Mouse (Mus musculus) heart, postnatal 0 days (tissue): ENCODE results near the gene Tmem54. TPM values are rescaled to one million over a fixed set of nuclear protein-coding genes. Genes with fewer than 3 reads are reported as not detected.
A peak's percentile ranks its signal among the peaks of the same experiment; 100 is the strongest.

ENCODE experiments used
- ATAC-seq: fragments of 200-750 bp; cut with Nextera tagmentation; 2 replicates; pipeline ENCODE4 v1.8.0; 2017; ENCODE audit warnings: low read depth, moderate number of reproducible peaks, moderate library complexity; ENCODE audit not compliant: insufficient read depth
- DNase-seq: peaks from one replicate; pipeline ENCODE4 v3.0.0-alpha.2; 2016; ENCODE audit warnings: low spot score
- H3K27ac ChIP-seq: fragments of 300-500 bp; sonication (generic); 2 replicates; pipeline ENCODE4 v1.5.1; 2014; ENCODE audit warnings: low read depth, mild to moderate bottlenecking
- H3K27me3 ChIP-seq: fragments of 300-500 bp; sonication (generic); 2 replicates; pipeline ENCODE4 v1.6.1; 2014; ENCODE audit warnings: low read length, mixed read lengths; ENCODE audit not compliant: control insufficient read depth, insufficient read depth
- H3K36me3 ChIP-seq: fragments of 300-500 bp; sonication (generic); replicated peaks from 2 replicates; pipeline ENCODE4 v1.6.1; 2014; ENCODE audit warnings: low read length, mixed read lengths; ENCODE audit not compliant: control insufficient read depth, insufficient read depth
- H3K4me1 ChIP-seq: fragments of 300-500 bp; sonication (generic); 2 replicates; pipeline ENCODE4 v1.6.1; 2014; ENCODE audit warnings: antibody characterized with exemption; ENCODE audit not compliant: control insufficient read depth, insufficient read depth
- H3K4me2 ChIP-seq: fragments of 300-500 bp; sonication (generic); 2 replicates; pipeline ENCODE4 v1.6.1; 2014; ENCODE audit warnings: low read depth, mild to moderate bottlenecking, low read length, moderate library complexity
- H3K4me3 ChIP-seq: fragments of 300-500 bp; sonication (generic); 2 replicates; pipeline ENCODE4 v1.5.1; 2014; ENCODE audit warnings: low read depth, low read length
- H3K9ac ChIP-seq: fragments of 300-500 bp; sonication (generic); replicated peaks from 2 replicates; pipeline ENCODE4 v1.6.1; 2014; ENCODE audit warnings: low read depth, low read length, mixed read lengths
- H3K9me3 ChIP-seq: fragments of 300-500 bp; sonication (generic); replicated peaks from 2 replicates; pipeline ENCODE4 v1.6.1; 2016; ENCODE audit warnings: low read length; ENCODE audit not compliant: control insufficient read depth
- CTCF ChIP-seq: IDR thresholded peaks from 2 replicates; pipeline ENCODE4 v1.5.1; 2016; ENCODE audit warnings: antibody characterized with exemption, control low read depth, low read depth
- EP300 ChIP-seq: IDR thresholded peaks from 2 replicates; pipeline ENCODE4 v1.6.1; 2016; ENCODE audit warnings: antibody characterized with exemption, low read depth
- WGBS: fragments of 180-500 bp; shearing (Covaris S2); extraction: QIAGEN DNeasy Blood & Tissue Kit; methylation state at CpG from one replicate; pipeline ENCODE4 v1.1.7; 2014; 5-methylcytosine and 5-hydroxymethylcytosine counted together
- polyA plus RNA-seq: library from polyadenylated mRNA; unstranded; fragments of >200 nt; fragmentation: Nextera tagmentation; extraction: Ambion mirVana; gene quantifications from 2 replicates; pipeline ENCODE4 v1.2.1, GENCODE M21; 2015
- total RNA-seq: library from RNA; depleted of rRNA; stranded (reverse); fragments of >200 nt; gene quantifications from 2 replicates; pipeline ENCODE4 v1.2.3, GENCODE M21; 2014; ENCODE audit warnings: low replicate concordance

Gene Tmem54
- total and polyA plus RNA-seq, 2 experiments from 2014 or later = 1.1 TPM; not detected in 1

DNA sequence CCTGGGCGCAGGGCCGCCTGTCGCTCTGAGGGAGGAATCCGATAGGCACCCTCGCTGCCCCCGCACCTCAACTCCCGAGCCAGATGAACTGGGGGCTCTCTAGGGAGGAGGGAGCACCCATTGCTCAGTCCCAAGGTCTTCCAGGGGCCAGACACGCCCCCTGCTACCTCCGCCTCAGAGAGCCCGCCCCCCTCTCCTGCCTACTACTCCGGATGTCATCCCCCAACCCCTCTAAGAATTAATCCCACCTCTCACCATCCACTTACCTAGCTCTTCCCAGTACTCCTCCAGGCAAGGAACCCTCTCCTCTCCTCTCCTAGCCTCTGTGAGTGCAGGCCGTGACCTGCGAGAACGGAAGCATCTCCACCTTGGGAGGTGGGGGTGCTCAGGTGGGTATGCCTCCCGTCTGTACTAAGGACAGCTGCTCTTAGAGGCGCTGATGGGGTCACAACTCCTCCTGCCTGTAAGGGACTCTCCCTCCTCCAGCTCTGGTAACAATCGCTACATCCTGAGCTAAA, 16.3 kb downstream of the Tmem54 start, which contains the start of gene Hpca:
Gene Hpca, minus strand, starts transcription at position 468 of the 518 bp plus-strand sequence.
- Histone ChIP-seq H3K4me2 (peak within 1 kb of the TSS; percentile 57), H3K9ac (no peak within 1 kb of the TSS), H3K9me3 (no peaks in the 10 kb centered on the region), H3K4me1 (peaks cover 4% of the 10 kb centered on the region; the same call in 1 of the 2 replicates), H3K27ac (no peak within 1 kb of the TSS), H3K4me3 (peak within 1 kb of the TSS; percentile 36), H3K36me3 (no peaks in the 10 kb centered on the region), H3K27me3 (peaks cover 68% of the 10 kb centered on the region)
- ATAC-seq (no peak), DNase-seq (no peak)
- WGBS = 1% methylated on average over 17 of the region's 17 CpGs
- TF ChIP-seq EP300 = no peak
- TF ChIP-seq CTCF = no peak

GRCm38 (mm10) chr4:129122107-129122506, 16.8 kb downstream of the Tmem54 start:
- TF ChIP-seq CTCF = no peak
- no peak for TF ChIP-seq EP300
- H3K9ac ChIP-seq = no peak overlapping the region
- ATAC-seq (no peak), DNase-seq (no peak)
- H3K36me3 ChIP-seq = no peaks in the 10 kb centered on the region
- peaks cover 68% of the 10 kb centered on the region for H3K27me3 ChIP-seq
- no peaks in the 10 kb centered on the region for H3K9me3 ChIP-seq
- no peak overlapping the region for H3K4me2 ChIP-seq
- no peak overlapping the region for H3K27ac ChIP-seq
- H3K4me3 ChIP-seq = no peak overlapping the region
- 34% methylated on average over 7 of the region's 9 CpGs for WGBS
- H3K4me1 ChIP-seq = peaks cover 4% of the 10 kb centered on the region; the same call in 1 of the 2 replicates

DNA sequence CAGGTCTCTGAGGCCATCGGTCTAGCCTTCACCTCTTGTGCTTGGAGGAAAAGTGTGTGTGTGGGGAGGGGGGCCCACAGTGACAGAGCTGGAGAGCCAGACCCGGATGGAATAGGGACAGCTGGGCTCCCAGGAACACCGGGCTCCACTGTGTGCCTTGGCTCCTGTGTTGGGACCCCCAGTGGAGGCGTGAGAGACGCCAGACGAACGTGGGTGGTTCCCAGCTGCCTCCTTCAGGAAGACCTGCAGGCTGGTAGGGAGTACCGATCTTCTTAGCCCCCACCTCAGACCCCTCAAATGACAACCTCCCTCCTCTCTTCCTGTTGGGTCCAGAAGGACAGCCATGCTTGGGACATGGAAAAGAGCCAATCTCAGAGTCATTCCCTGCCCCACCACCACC, 17.4 kb downstream of the Tmem54 start:
- Histone ChIP-seq H3K36me3 (no peaks in the 10 kb centered on the region), H3K4me2 (no peak overlapping the region), H3K4me3 (no peak overlapping the region), H3K9ac (no peak overlapping the region), H3K27me3 (peaks cover 68% of the 10 kb centered on the region), H3K4me1 (peaks cover 4% of the 10 kb centered on the region; the same call in 1 of the 2 replicates), H3K9me3 (no peaks in the 10 kb centered on the region), H3K27ac (no peak overlapping the region)
- 20% methylated on average over 8 of the region's 8 CpGs for WGBS
- TF ChIP-seq CTCF (no peak), EP300 (no peak)
- DNase-seq (no peak), ATAC-seq (no peak)

- TF ChIP-seq CTCF (no peak), EP300 (no peak)
- Histone ChIP-seq H3K27ac (no peak overlapping the region), H3K9me3 (no peaks in the 10 kb centered on the region), H3K36me3 (no peaks in the 10 kb centered on the region), H3K4me3 (no peak overlapping the region), H3K4me2 (no peak overlapping the region), H3K9ac (no peak overlapping the region), H3K27me3 (peaks cover 69% of the 10 kb centered on the region), H3K4me1 (peaks cover 4% of the 10 kb centered on the region; the same call in 1 of the 2 replicates)
- ATAC-seq (no peak), DNase-seq (no peak)
- 4% methylated on average over 13 of the region's 13 CpGs for WGBS
Observed at GRCm38 (mm10) chr4:129124652-129125146, 19.4 kb downstream of the Tmem54 start.

- no peaks in the 10 kb centered on the region for H3K9me3 ChIP-seq
- H3K27me3 ChIP-seq = peaks cover 64% of the 10 kb centered on the region
- H3K27ac ChIP-seq = no peak overlapping the region
- ATAC-seq (no peak), DNase-seq (no peak)
- H3K36me3 ChIP-seq = no peaks in the 10 kb centered on the region
- 6% methylated on average over 19 of the region's 19 CpGs for WGBS
- H3K4me3 ChIP-seq = 0 out of 2 replicates have a peak overlapping the region, but pooled peaks have one; percentile 1
- H3K9ac ChIP-seq = no peak overlapping the region
- peaks cover 7% of the 10 kb centered on the region; the same call in 1 of the 2 replicates for H3K4me1 ChIP-seq
- H3K4me2 ChIP-seq = peak overlapping the region; percentile 25; the same call in 1 of the 2 replicates
- no peak for TF ChIP-seq CTCF
- no peak for TF ChIP-seq EP300
Observed at GRCm38 (mm10) chr4:129125736-129126451, 20.5 kb downstream of the Tmem54 start.
